Mouse (Mus musculus): ENCODE measurements around the gene Gss.
A peak's percentile ranks its signal among the peaks of the same experiment; 100 is the strongest.
"Not testable (repeated sequence)": the region's sequence is repeated elsewhere in the genome, so short reads cannot be mapped to it uniquely, and the experiment has no call there.

Gene Gss

GRCm38 (mm10) chr2:155616971-155617370 lies 24.4 kb upstream of the Gss start:
- DNase-seq (ENCODE audit: low spot score) = no peak

GRCm38 (mm10) chr2:155613953-155614352 lies 21.3 kb upstream of the Gss start:
- DNase-seq (ENCODE audit: low spot score) = no peak

GRCm38 (mm10) chr2:155613326-155613755 lies 20.7 kb upstream of the Gss start:
- DNase-seq (ENCODE audit: low spot score) = peak; percentile 55

- DNase-seq (ENCODE audit: low spot score) = no peak
Measured at GRCm38 (mm10) chr2:155611834-155612550, 19.4 kb upstream of the Gss start.

GRCm38 (mm10) chr2:155610978-155611377 lies 18.4 kb upstream of the Gss start, which contains the start of gene Myh7b:
Myh7b (plus strand) TSS chr2:155611212.
- no peak for DNase-seq (ENCODE audit: low spot score)

- no peak for DNase-seq (ENCODE audit: low spot score)
Measured at GRCm38 (mm10) chr2:155606360-155606759, 13.8 kb upstream of the Gss start.

- not testable (repeated sequence) for DNase-seq (ENCODE audit: low spot score)
Measured at GRCm38 (mm10) chr2:155605236-155605589, 12.6 kb upstream of the Gss start.

GRCm38 (mm10) chr2:155604560-155605235 lies 12.1 kb upstream of the Gss start:
- no peak for DNase-seq (ENCODE audit: low spot score)

GRCm38 (mm10) chr2:155603707-155604106 lies 11.1 kb upstream of the Gss start:
- no peak for DNase-seq (ENCODE audit: low spot score)

GRCm38 (mm10) chr2:155595516-155595915 lies 2.9 kb upstream of the Gss start:
- no peak for DNase-seq (ENCODE audit: low spot score)

- no peak for DNase-seq (ENCODE audit: low spot score)
Measured at GRCm38 (mm10) chr2:155592854-155593283, 259 bp upstream of the Gss start.

- no peak for DNase-seq (ENCODE audit: low spot score)
Measured at GRCm38 (mm10) chr2:155591676-155592075, 934 bp downstream of the Gss start.

- no peak for DNase-seq (ENCODE audit: low spot score)
Measured at GRCm38 (mm10) chr2:155590876-155591275, 1.7 kb downstream of the Gss start.

GRCm38 (mm10) chr2:155589521-155589920 lies 3.1 kb downstream of the Gss start:
- DNase-seq (ENCODE audit: low spot score) = no peak

GRCm38 (mm10) chr2:155588136-155588535 lies 4.5 kb downstream of the Gss start:
- DNase-seq (ENCODE audit: low spot score) = no peak

- DNase-seq (ENCODE audit: low spot score) = no peak
Measured at GRCm38 (mm10) chr2:155585486-155585885, 7.1 kb downstream of the Gss start.

- DNase-seq (ENCODE audit: low spot score) = no peak
Measured at GRCm38 (mm10) chr2:155585082-155585481, 7.5 kb downstream of the Gss start.

GRCm38 (mm10) chr2:155583927-155584530 lies 8.6 kb downstream of the Gss start:
- no peak for DNase-seq (ENCODE audit: low spot score)

GRCm38 (mm10) chr2:155582996-155583395 lies 9.6 kb downstream of the Gss start:
- no peak for DNase-seq (ENCODE audit: low spot score)

GRCm38 (mm10) chr2:155582384-155582995 lies 10.1 kb downstream of the Gss start:
- DNase-seq (ENCODE audit: low spot score) = no peak

GRCm38 (mm10) chr2:155580331-155580730 lies 12.3 kb downstream of the Gss start:
- DNase-seq (ENCODE audit: low spot score) = no peak

- no peak for DNase-seq (ENCODE audit: low spot score)
Measured at GRCm38 (mm10) chr2:155576656-155577055, 16.0 kb downstream of the Gss start.

- DNase-seq (ENCODE audit: low spot score) = no peak
Measured at GRCm38 (mm10) chr2:155574700-155575099, 17.9 kb downstream of the Gss start.

Data from testis, postnatal 14 days (tissue).